Mouse (Mus musculus) small intestine, adult 2 months (tissue): ENCODE results near the gene AC124502.3.

Source experiments
- CTCF ChIP-seq: fragments of 200-500 bp; IDR thresholded peaks from 2 replicates; pipeline ENCODE4 v1.5.1; 2012; ENCODE audit warnings: low read depth, mild to moderate bottlenecking, control low read depth, inconsistent platforms, low read length, moderate library complexity, mixed read lengths; ENCODE audit not compliant: insufficient replicate concordance, insufficient read length; ENCODE audit errors: extremely low read depth
- POLR2A ChIP-seq: fragments of 200-500 bp; IDR thresholded peaks from 2 replicates; pipeline ENCODE4 v1.6.1; 2012; ENCODE audit warnings: low read depth, mild to moderate bottlenecking, control low read depth, inconsistent platforms, low read length, moderate library complexity

GRCm38 (mm10) chr19:4990716-4991115, 48.0 kb upstream of the AC124502.3 start:
- TF ChIP-seq POLR2A: no peak
- TF ChIP-seq CTCF: no peak
